Mouse (Mus musculus) kidney, embryonic 15.5 days (tissue): ENCODE results near the gene Cldn10. TPM values are rescaled to one million over a fixed set of nuclear protein-coding genes. Genes with fewer than 3 reads are reported as not detected.

Experiments
- ATAC-seq: fragments of 200-750 bp; cut with Nextera tagmentation; replicated peaks from 2 replicates; pipeline ENCODE4 v1.8.0; 2017; ENCODE audit warnings: moderate TSS enrichment; ENCODE audit not compliant: low FRiP score
- H3K27ac ChIP-seq: fragments of 300-500 bp; sonication (generic); 2 replicates; pipeline ENCODE4 v1.5.1; 2015; ENCODE audit warnings: mild to moderate bottlenecking, inconsistent platforms
- H3K27me3 ChIP-seq: fragments of 300-500 bp; sonication (generic); 2 replicates; pipeline ENCODE4 v1.6.1; 2015; ENCODE audit warnings: inconsistent platforms
- H3K36me3 ChIP-seq: fragments of 300-500 bp; sonication (generic); 2 replicates; pipeline ENCODE4 v1.6.1; 2015; ENCODE audit warnings: inconsistent platforms
- H3K4me1 ChIP-seq: fragments of 300-500 bp; sonication (generic); 2 replicates; pipeline ENCODE4 v1.6.1; 2015; ENCODE audit warnings: inconsistent platforms
- H3K4me2 ChIP-seq: fragments of 300-500 bp; sonication (generic); 2 replicates; pipeline ENCODE4 v1.6.1; 2015; ENCODE audit warnings: moderate library complexity, mild to moderate bottlenecking, inconsistent platforms
- H3K4me3 ChIP-seq: fragments of 300-500 bp; sonication (generic); replicated peaks from 2 replicates; pipeline ENCODE4 v1.5.1; 2015; ENCODE audit warnings: mild to moderate bottlenecking, inconsistent platforms
- H3K9ac ChIP-seq: fragments of 300-500 bp; sonication (generic); 2 replicates; pipeline ENCODE4 v1.6.1; 2015; ENCODE audit warnings: mild to moderate bottlenecking, inconsistent platforms
- H3K9me3 ChIP-seq: fragments of 300-500 bp; sonication (generic); replicated peaks from 2 replicates; pipeline ENCODE4 v1.6.1; 2016; ENCODE audit warnings: inconsistent platforms
- WGBS: fragments of 180-500 bp; shearing (Covaris S2); methylation state at CpG from one replicate; pipeline ENCODE4 v1.1.7; 2015; ENCODE audit warnings: mixed read lengths; 5-methylcytosine and 5-hydroxymethylcytosine counted together
- polyA plus RNA-seq: library from polyadenylated mRNA; unstranded; fragments of >200 nt; fragmentation: Nextera tagmentation; extraction: Ambion mirVana; gene quantifications from 2 replicates; pipeline ENCODE4 v1.2.1, GENCODE M21; 2015

Cldn10 gene
- polyA plus RNA-seq, 1 experiment from 2014 or later: 22.8 TPM

- no peak overlapping the region for H3K27ac ChIP-seq
Observed at GRCm38 (mm10) chr14:118851496-118852107, 63.9 kb downstream of the Cldn10 start.

DNA sequence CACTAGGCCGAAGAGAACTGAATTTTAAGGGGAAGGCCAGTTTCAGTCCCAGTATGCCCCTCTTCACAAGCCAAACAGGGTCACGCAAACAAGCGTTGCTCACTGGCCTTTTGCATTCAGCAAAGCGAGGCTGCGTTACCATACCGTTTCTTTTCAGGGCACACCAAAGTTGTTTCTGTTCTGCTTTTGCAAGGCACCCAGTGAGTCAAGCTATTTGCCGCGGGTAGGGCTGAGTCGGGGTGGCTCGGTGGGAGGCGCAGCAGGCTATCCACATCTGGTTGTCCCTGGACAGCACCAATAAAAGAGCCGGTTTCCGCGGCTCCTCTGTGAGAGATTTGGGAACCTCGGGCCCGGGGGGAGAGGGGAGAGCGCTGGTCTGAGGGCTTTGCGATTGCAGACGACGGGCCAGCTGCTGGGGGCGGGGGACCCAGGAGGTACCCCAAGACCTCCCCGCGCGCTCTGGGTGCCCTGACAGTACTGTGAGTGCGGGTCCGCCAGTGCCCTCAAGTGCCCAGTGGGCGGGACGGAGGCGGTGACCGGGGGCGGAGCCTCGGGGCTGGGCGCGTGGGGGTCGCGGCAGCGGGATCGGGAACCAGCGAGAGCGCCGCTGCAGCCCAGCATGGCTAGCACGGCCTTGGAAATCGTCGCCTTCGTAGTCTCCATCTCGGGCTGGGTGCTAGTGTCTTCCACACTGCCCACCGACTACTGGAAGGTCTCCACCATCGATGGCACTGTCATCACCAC lies 66.8 kb downstream of the Cldn10 start:
- no peak overlapping the region for H3K27ac ChIP-seq

More at GRCm38 (mm10) chr14:118851496-118852107, 63.9 kb downstream of the Cldn10 start:
- H3K9ac ChIP-seq: no peak overlapping the region
- no peak overlapping the region for H3K4me2 ChIP-seq
- no peak for ATAC-seq
- H3K4me1 ChIP-seq: peaks cover 17% of the 10 kb centered on the region
- 27% methylated on average over 6 of the region's 6 CpGs for WGBS
- peaks cover 27% of the 10 kb centered on the region for H3K27me3 ChIP-seq
- H3K4me3 ChIP-seq: no peak overlapping the region
- no peaks in the 10 kb centered on the region for H3K9me3 ChIP-seq
- no peaks in the 10 kb centered on the region for H3K36me3 ChIP-seq

DNA sequence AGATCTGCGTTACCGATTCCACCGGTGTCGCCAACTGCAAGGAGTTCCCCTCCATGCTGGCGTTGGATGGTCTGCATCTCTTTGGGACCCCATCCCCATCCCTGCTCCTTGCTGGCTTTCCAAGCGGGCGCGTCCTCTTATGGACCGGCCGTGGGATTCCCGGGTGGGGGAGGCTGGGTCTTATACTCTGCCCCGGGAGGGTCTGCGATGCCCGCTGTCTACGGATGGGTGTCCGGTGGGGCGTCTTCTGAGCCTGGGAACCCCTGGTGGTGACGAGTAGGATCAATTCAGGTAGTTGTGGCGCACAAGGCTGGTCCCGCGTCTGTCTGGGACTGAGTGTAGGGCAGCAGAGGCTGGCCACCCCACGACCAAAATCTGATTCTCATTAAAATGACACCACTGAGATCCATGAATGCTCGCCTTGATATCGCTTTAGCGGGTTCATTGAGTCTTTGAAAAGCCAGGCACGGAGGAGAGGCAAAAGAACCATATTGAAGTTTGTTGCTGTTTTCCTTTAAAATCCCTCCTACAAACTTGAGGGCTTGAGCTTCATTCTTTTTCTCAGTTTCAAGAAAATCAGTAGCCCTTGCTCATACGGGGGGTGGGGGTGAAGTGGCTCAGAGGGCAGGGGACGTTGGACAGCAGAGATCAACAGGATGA lies 67.6 kb downstream of the Cldn10 start:
- Histone ChIP-seq H3K4me1 (peaks cover 30% of the 10 kb centered on the region), H3K4me3 (peak overlapping the region; percentile 55), H3K27me3 (peaks cover 42% of the 10 kb centered on the region), H3K27ac (no peak overlapping the region), H3K36me3 (no peaks in the 10 kb centered on the region), H3K4me2 (peak overlapping the region; percentile 94), H3K9ac (peak overlapping the region; percentile 41), H3K9me3 (no peaks in the 10 kb centered on the region)
- 2% methylated on average over 28 of the region's 28 CpGs for WGBS
- peak; percentile 50 for ATAC-seq

More for the DNA sequence above, 66.8 kb downstream of the Cldn10 start:
- peak overlapping the region; percentile 41 for H3K9ac ChIP-seq
- WGBS: 2% methylated on average over 48 of the region's 48 CpGs
- H3K9me3 ChIP-seq: no peaks in the 10 kb centered on the region
- H3K4me3 ChIP-seq: peak overlapping the region; percentile 55
- peak; percentile 80 for ATAC-seq
- H3K4me2 ChIP-seq: peak overlapping the region; percentile 94
- peaks cover 42% of the 10 kb centered on the region for H3K27me3 ChIP-seq
- no peaks in the 10 kb centered on the region for H3K36me3 ChIP-seq
- peaks cover 30% of the 10 kb centered on the region for H3K4me1 ChIP-seq

GRCm38 (mm10) chr14:118856563-118856962 lies 68.9 kb downstream of the Cldn10 start:
- Histone ChIP-seq H3K27ac (no peak overlapping the region), H3K4me2 (no peak overlapping the region), H3K4me3 (no peak overlapping the region), H3K4me1 (peaks cover 33% of the 10 kb centered on the region), H3K36me3 (no peaks in the 10 kb centered on the region), H3K9ac (no peak overlapping the region), H3K9me3 (no peaks in the 10 kb centered on the region), H3K27me3 (peaks cover 42% of the 10 kb centered on the region)
- no peak for ATAC-seq
- WGBS: 80% methylated on average over 6 of the region's 6 CpGs

DNA sequence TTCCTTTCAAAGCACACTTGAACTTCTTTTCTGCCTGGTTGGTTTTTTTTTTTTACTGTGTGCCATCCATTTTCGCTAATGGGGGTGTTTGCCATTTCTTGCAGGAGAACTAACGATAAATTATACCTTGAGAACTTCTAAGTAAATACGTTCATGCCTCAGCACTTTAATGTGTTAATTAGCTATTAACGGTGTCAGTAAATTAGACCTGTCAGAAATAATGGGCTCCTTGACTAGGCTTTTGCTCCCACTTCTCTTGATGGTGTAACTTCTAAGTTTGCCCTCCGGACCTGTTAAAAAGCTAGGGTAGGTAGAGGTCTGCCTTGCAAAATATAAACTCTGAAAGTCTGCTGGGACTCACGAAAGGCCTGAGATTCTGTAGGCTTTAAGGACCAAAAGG lies 70.6 kb downstream of the Cldn10 start:
- H3K4me2 ChIP-seq: no peak overlapping the region
- no peaks in the 10 kb centered on the region for H3K36me3 ChIP-seq
- 22% methylated on average over 6 of the region's 6 CpGs for whole genome bisulfite sequencing
- ATAC-seq: no peak
- H3K27me3 ChIP-seq: peaks cover 33% of the 10 kb centered on the region
- H3K9ac ChIP-seq: no peak overlapping the region
- no peak overlapping the region for H3K4me3 ChIP-seq
- peaks cover 35% of the 10 kb centered on the region for H3K4me1 ChIP-seq
- no peak overlapping the region for H3K27ac ChIP-seq
- H3K9me3 ChIP-seq: no peaks in the 10 kb centered on the region

DNA sequence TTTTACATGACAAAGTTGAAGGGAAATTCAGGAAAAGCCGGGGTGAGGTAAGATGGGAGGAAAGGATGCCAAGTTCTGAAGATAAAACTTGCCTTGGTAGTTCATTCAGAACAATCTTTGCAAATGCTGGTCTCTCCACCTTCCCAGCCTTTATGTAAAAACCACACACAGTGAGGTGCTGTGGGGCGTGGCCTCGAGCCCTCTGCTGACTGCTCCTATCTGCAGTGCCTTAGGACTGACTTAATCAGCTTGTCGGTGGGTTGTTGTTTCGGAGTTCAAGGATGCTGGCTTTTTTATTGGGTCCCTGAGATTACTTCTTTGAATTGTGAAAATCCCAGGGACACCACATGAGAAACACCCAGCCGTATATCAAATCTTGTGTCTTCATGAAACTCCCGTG lies 74.5 kb downstream of the Cldn10 start:
- Histone ChIP-seq H3K4me2 (no peak overlapping the region), H3K27ac (no peak overlapping the region), H3K9ac (no peak overlapping the region), H3K4me3 (no peak overlapping the region), H3K9me3 (no peaks in the 10 kb centered on the region), H3K4me1 (peaks cover 17% of the 10 kb centered on the region), H3K27me3 (peaks cover 19% of the 10 kb centered on the region; the same call in 1 of the 2 replicates), H3K36me3 (no peaks in the 10 kb centered on the region)
- 62% methylated on average over 7 of the region's 7 CpGs for WGBS
- no peak for ATAC-seq

DNA sequence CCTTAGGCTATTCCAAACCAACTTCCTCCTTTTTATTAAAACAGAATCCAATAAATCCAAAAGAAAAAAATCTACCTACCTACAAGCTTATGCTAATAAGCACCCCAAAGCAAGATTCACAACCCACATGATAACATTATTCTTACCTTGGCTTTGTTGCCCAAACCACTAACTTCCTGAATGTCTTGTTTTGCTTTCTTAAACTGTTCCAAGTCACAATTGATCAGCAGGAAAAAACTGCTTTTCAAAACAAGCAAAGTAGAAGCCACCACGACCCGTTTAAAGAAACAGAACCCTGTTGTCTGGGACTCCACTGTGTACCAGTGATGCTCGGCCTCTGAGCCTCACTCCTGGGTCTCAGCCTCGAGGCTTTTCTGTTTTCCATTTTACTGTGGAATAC lies 77.2 kb downstream of the Cldn10 start:
- Histone ChIP-seq H3K27ac (no peak overlapping the region), H3K4me1 (peaks cover 6% of the 10 kb centered on the region; the same call in 1 of the 2 replicates), H3K36me3 (no peaks in the 10 kb centered on the region), H3K27me3 (0 out of 2 replicates have a peak, but pooled peaks cover 10% of the 10 kb centered on the region), H3K9me3 (no peaks in the 10 kb centered on the region), H3K9ac (no peak overlapping the region), H3K4me3 (no peak overlapping the region), H3K4me2 (no peak overlapping the region)
- 53% methylated on average over 4 of the region's 4 CpGs for WGBS
- no peak for ATAC-seq

- no peak overlapping the region for H3K27ac ChIP-seq
- H3K9ac ChIP-seq: no peak overlapping the region
- 0 out of 2 replicates have a peak, but pooled peaks cover 10% of the 10 kb centered on the region for H3K27me3 ChIP-seq
- ATAC-seq: no peak
- H3K36me3 ChIP-seq: no peaks in the 10 kb centered on the region
- no peaks in the 10 kb centered on the region for H3K9me3 ChIP-seq
- H3K4me2 ChIP-seq: no peak overlapping the region
- H3K4me1 ChIP-seq: peaks cover 2% of the 10 kb centered on the region; the same call in 1 of the 2 replicates
- 70% methylated on average over 10 of the region's 10 CpGs for WGBS
- H3K4me3 ChIP-seq: no peak overlapping the region
Observed at GRCm38 (mm10) chr14:118866014-118866811, 78.5 kb downstream of the Cldn10 start.

DNA sequence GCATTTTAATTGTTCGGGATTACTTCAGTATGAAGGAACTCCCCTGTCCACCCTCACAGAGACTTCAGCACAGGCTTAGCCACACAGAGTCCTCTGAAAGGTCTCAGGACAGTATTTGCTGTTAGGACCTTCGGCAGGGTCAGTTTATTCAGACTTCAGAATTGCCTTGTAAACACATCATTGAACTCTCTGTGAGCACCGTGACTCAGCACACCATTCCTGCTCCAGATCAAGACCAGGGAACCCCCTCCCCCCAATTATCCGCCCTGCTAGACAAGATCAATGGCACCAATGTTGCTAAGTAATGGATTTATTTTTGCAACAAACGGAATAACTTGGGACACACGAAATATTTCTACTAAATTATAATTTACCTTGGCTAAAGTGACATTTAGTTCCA lies 79.7 kb downstream of the Cldn10 start:
- Histone ChIP-seq H3K4me2 (no peak overlapping the region), H3K27me3 (0 out of 2 replicates have a peak, but pooled peaks cover 10% of the 10 kb centered on the region), H3K9me3 (no peaks in the 10 kb centered on the region), H3K27ac (no peak overlapping the region), H3K4me1 (no peaks in the 10 kb centered on the region; the same call in 1 of the 2 replicates), H3K4me3 (no peak overlapping the region), H3K36me3 (no peaks in the 10 kb centered on the region), H3K9ac (no peak overlapping the region)
- 56% methylated on average over 6 of the region's 6 CpGs for WGBS
- ATAC-seq: no peak

- Histone ChIP-seq H3K4me2 (no peak overlapping the region), H3K9me3 (no peaks in the 10 kb centered on the region), H3K4me1 (no peaks in the 10 kb centered on the region; the same call in 1 of the 2 replicates), H3K4me3 (no peak overlapping the region), H3K9ac (no peak overlapping the region), H3K36me3 (no peaks in the 10 kb centered on the region), H3K27ac (no peak overlapping the region), H3K27me3 (0 out of 2 replicates have a peak, but pooled peaks cover 10% of the 10 kb centered on the region)
- ATAC-seq: no peak
- WGBS: 82% methylated on average over 13 of the region's 13 CpGs
Observed at GRCm38 (mm10) chr14:118868102-118868724, 80.5 kb downstream of the Cldn10 start.

DNA sequence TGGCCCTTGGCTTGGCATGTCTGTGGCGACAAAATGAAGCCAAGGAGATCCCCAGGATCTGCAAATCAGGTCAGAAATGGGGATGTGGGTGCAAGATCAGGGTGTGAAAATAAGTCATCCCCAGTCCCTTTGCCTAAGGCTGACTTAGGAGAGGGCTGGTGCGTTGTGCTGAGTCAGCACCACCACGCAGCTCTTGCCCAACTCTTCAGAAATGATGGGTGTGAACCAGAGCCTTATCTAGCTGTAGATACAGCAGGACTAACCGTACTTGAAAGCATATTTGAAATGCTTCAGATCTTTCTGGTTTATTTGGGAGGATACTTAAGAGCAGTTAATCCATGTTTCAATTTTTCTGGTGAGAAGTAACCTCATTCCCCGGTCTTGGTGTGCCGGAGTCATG lies 82.0 kb downstream of the Cldn10 start:
- no peaks in the 10 kb centered on the region; the same call in 1 of the 2 replicates for H3K4me1 ChIP-seq
- no peak overlapping the region for H3K4me3 ChIP-seq
- H3K27me3 ChIP-seq: 0 out of 2 replicates have a peak, but pooled peaks cover 5% of the 10 kb centered on the region
- H3K4me2 ChIP-seq: no peak overlapping the region
- no peak overlapping the region for H3K9ac ChIP-seq
- no peak overlapping the region for H3K27ac ChIP-seq
- H3K36me3 ChIP-seq: 0 out of 2 replicates have a peak, but pooled peaks cover 5% of the 10 kb centered on the region
- ATAC-seq: no peak
- no peaks in the 10 kb centered on the region for H3K9me3 ChIP-seq
- WGBS: 88% methylated on average over 6 of the region's 6 CpGs
